Mouse (Mus musculus) kidney, embryonic 16.5 days (tissue): ENCODE results near the gene Nckap5. TPM values are rescaled to one million over a fixed set of nuclear protein-coding genes. Genes with fewer than 3 reads are reported as not detected.

Source experiments
- ATAC-seq: fragments of 200-750 bp; cut with Nextera tagmentation; 2 replicates; pipeline ENCODE4 v1.8.0; 2017; ENCODE audit warnings: moderate TSS enrichment; ENCODE audit not compliant: low FRiP score, low TSS enrichment
- H3K27ac ChIP-seq: fragments of 300-500 bp; sonication (generic); 2 replicates; pipeline ENCODE4 v1.5.1; 2014; ENCODE audit warnings: low read length
- H3K27me3 ChIP-seq: fragments of 300-500 bp; sonication (generic); 2 replicates; pipeline ENCODE4 v1.6.1; 2014; ENCODE audit warnings: low read length, control low read depth, mixed read lengths; ENCODE audit not compliant: insufficient read depth
- H3K36me3 ChIP-seq: fragments of 300-500 bp; sonication (generic); 2 replicates; pipeline ENCODE4 v1.6.1; 2014; ENCODE audit warnings: low read length, control low read depth, mixed read lengths; ENCODE audit not compliant: insufficient read depth
- H3K4me1 ChIP-seq: fragments of 300-500 bp; sonication (generic); 2 replicates; pipeline ENCODE4 v1.6.1; 2014; ENCODE audit warnings: low read length, control low read depth, mixed read lengths; ENCODE audit not compliant: insufficient read depth
- H3K4me2 ChIP-seq: fragments of 300-500 bp; sonication (generic); replicated peaks from 2 replicates; pipeline ENCODE4 v1.6.1; 2014; ENCODE audit warnings: low read depth, low read length
- H3K4me3 ChIP-seq: fragments of 300-500 bp; sonication (generic); 2 replicates; pipeline ENCODE4 v1.5.1; 2014; ENCODE audit warnings: mild to moderate bottlenecking, low read length
- H3K9ac ChIP-seq: fragments of 300-500 bp; sonication (generic); replicated peaks from 2 replicates; pipeline ENCODE4 v1.6.1; 2014; ENCODE audit warnings: low read length
- H3K9me3 ChIP-seq: fragments of 300-500 bp; sonication (generic); 2 replicates; pipeline ENCODE4 v1.6.1; 2016; ENCODE audit warnings: low read length, control low read depth
- WGBS: fragments of 180-500 bp; shearing (Covaris S2); extraction: QIAGEN DNeasy Blood & Tissue Kit; methylation state at CpG from one replicate; pipeline ENCODE4 v1.1.7; 2014; 5-methylcytosine and 5-hydroxymethylcytosine counted together
- polyA plus RNA-seq: library from polyadenylated mRNA; unstranded; fragments of >200 nt; fragmentation: Nextera tagmentation; extraction: Ambion mirVana; gene quantifications from 2 replicates; pipeline ENCODE4 v1.2.1, GENCODE M21; 2015

Gene Nckap5
- polyA plus RNA-seq, 1 experiment from 2014 or later: 4.2 TPM

- H3K27me3 ChIP-seq: no peaks in the 10 kb centered on the region
- no peak overlapping the region for H3K9ac ChIP-seq
- H3K27ac ChIP-seq: peak overlapping the region; percentile 20; the same call in 1 of the 2 replicates
- peaks cover 5% of the 10 kb centered on the region; the same call in 1 of the 2 replicates for H3K9me3 ChIP-seq
- H3K36me3 ChIP-seq: no peaks in the 10 kb centered on the region
- peaks cover 15% of the 10 kb centered on the region for H3K4me1 ChIP-seq
- ATAC-seq: peak; percentile 23; the same call in 1 of the 2 replicates
- 17% methylated on average over 5 of the region's 5 CpGs for WGBS
- H3K4me2 ChIP-seq: no peak overlapping the region
- H3K4me3 ChIP-seq: no peak overlapping the region
Observed at GRCm38 (mm10) chr1:126616964-126617363, 213.6 kb downstream of the Nckap5 start.

GRCm38 (mm10) chr1:126612916-126613315 lies 217.7 kb downstream of the Nckap5 start:
- no peak overlapping the region for H3K4me3 ChIP-seq
- no peak overlapping the region for H3K27ac ChIP-seq
- no peak overlapping the region for H3K4me2 ChIP-seq
- no peak for ATAC-seq
- H3K9me3 ChIP-seq: peaks cover 5% of the 10 kb centered on the region; the same call in 1 of the 2 replicates
- H3K9ac ChIP-seq: no peak overlapping the region
- no peaks in the 10 kb centered on the region for H3K36me3 ChIP-seq
- H3K4me1 ChIP-seq: peaks cover 15% of the 10 kb centered on the region
- WGBS: 75% methylated on average over 4 of the region's 4 CpGs
- no peaks in the 10 kb centered on the region for H3K27me3 ChIP-seq

GRCm38 (mm10) chr1:126608586-126608985 lies 222.0 kb downstream of the Nckap5 start:
- no peak for ATAC-seq
- no peak overlapping the region for H3K27ac ChIP-seq
- H3K4me2 ChIP-seq: no peak overlapping the region
- H3K9me3 ChIP-seq: 0 out of 2 replicates have a peak, but pooled peaks cover 2% of the 10 kb centered on the region
- no peaks in the 10 kb centered on the region for H3K4me1 ChIP-seq
- no peak overlapping the region for H3K4me3 ChIP-seq
- WGBS: 87% methylated on average over 4 of the region's 4 CpGs
- H3K9ac ChIP-seq: no peak overlapping the region
- no peaks in the 10 kb centered on the region for H3K27me3 ChIP-seq
- no peaks in the 10 kb centered on the region for H3K36me3 ChIP-seq

- Histone ChIP-seq H3K4me2 (no peak overlapping the region), H3K4me1 (no peaks in the 10 kb centered on the region), H3K36me3 (no peaks in the 10 kb centered on the region), H3K4me3 (no peak overlapping the region), H3K9me3 (no peaks in the 10 kb centered on the region), H3K9ac (no peak overlapping the region), H3K27me3 (no peaks in the 10 kb centered on the region), H3K27ac (no peak overlapping the region)
- ATAC-seq: no peak
- WGBS: 74% methylated on average over 14 of the region's 14 CpGs
Observed at GRCm38 (mm10) chr1:126606189-126607080, 224.2 kb downstream of the Nckap5 start.

GRCm38 (mm10) chr1:126604551-126604950 lies 226.0 kb downstream of the Nckap5 start:
- no peak overlapping the region for H3K4me3 ChIP-seq
- H3K9ac ChIP-seq: peak overlapping the region; percentile 23; the same call in 1 of the 2 replicates
- H3K4me2 ChIP-seq: peak overlapping the region; percentile 22
- 51% methylated on average over 9 of the region's 9 CpGs for WGBS
- no peaks in the 10 kb centered on the region for H3K4me1 ChIP-seq
- H3K27ac ChIP-seq: peak overlapping the region; percentile 25; the same call in 1 of the 2 replicates
- peak; percentile 69; the same call in 1 of the 2 replicates for ATAC-seq
- no peaks in the 10 kb centered on the region for H3K9me3 ChIP-seq
- no peaks in the 10 kb centered on the region for H3K36me3 ChIP-seq
- H3K27me3 ChIP-seq: no peaks in the 10 kb centered on the region

GRCm38 (mm10) chr1:126603771-126604515 lies 226.7 kb downstream of the Nckap5 start:
- Histone ChIP-seq H3K4me2 (peak overlapping the region; percentile 22), H3K9ac (peak overlapping the region; percentile 23; the same call in 1 of the 2 replicates)

GRCm38 (mm10) chr1:126600596-126600995 lies 230.0 kb downstream of the Nckap5 start:
- Histone ChIP-seq H3K9ac (no peak overlapping the region), H3K4me3 (no peak overlapping the region), H3K4me2 (no peak overlapping the region), H3K9me3 (no peaks in the 10 kb centered on the region), H3K4me1 (no peaks in the 10 kb centered on the region), H3K27me3 (no peaks in the 10 kb centered on the region), H3K36me3 (no peaks in the 10 kb centered on the region), H3K27ac (no peak overlapping the region)
- 47% methylated on average over 4 of the region's 4 CpGs for WGBS
- no peak for ATAC-seq

More at GRCm38 (mm10) chr1:126603771-126604515, 226.7 kb downstream of the Nckap5 start:
- WGBS: 70% methylated on average over 7 of the region's 7 CpGs
- Histone ChIP-seq H3K27me3 (no peaks in the 10 kb centered on the region), H3K4me3 (no peak overlapping the region), H3K9me3 (no peaks in the 10 kb centered on the region), H3K27ac (peak overlapping the region; percentile 25; the same call in 1 of the 2 replicates), H3K4me1 (no peaks in the 10 kb centered on the region), H3K36me3 (no peaks in the 10 kb centered on the region)
- ATAC-seq: no peak

GRCm38 (mm10) chr1:126597376-126597775 lies 233.2 kb downstream of the Nckap5 start:
- Histone ChIP-seq H3K27me3 (no peaks in the 10 kb centered on the region), H3K27ac (no peak overlapping the region), H3K9me3 (no peaks in the 10 kb centered on the region), H3K4me3 (no peak overlapping the region), H3K4me1 (peaks cover 7% of the 10 kb centered on the region; the same call in 1 of the 2 replicates), H3K36me3 (no peaks in the 10 kb centered on the region), H3K9ac (no peak overlapping the region), H3K4me2 (no peak overlapping the region)
- WGBS: 23% methylated on average over 3 of the region's 3 CpGs
- ATAC-seq: 0 out of 2 replicates have a peak, but pooled peaks have one; percentile 58

- H3K4me3 ChIP-seq: no peak overlapping the region
- peaks cover 7% of the 10 kb centered on the region; the same call in 1 of the 2 replicates for H3K4me1 ChIP-seq
- H3K9me3 ChIP-seq: no peaks in the 10 kb centered on the region
- no peak overlapping the region for H3K4me2 ChIP-seq
- WGBS: 74% methylated on average over 3 of the region's 3 CpGs
- no peak overlapping the region for H3K27ac ChIP-seq
- no peak overlapping the region for H3K9ac ChIP-seq
- ATAC-seq: no peak
- H3K36me3 ChIP-seq: no peaks in the 10 kb centered on the region
- H3K27me3 ChIP-seq: no peaks in the 10 kb centered on the region
Observed at GRCm38 (mm10) chr1:126594796-126595195, 235.8 kb downstream of the Nckap5 start.
